Mouse (Mus musculus): ENCODE measurements around the gene Gm10097. TPM values are rescaled to one million over a fixed set of nuclear protein-coding genes. Genes with fewer than 3 reads are reported as not detected.

The Gm10097 gene
- total and polyA plus RNA-seq, 2 experiments from 2014 or later = 0.08 TPM; not detected in 1

DNA sequence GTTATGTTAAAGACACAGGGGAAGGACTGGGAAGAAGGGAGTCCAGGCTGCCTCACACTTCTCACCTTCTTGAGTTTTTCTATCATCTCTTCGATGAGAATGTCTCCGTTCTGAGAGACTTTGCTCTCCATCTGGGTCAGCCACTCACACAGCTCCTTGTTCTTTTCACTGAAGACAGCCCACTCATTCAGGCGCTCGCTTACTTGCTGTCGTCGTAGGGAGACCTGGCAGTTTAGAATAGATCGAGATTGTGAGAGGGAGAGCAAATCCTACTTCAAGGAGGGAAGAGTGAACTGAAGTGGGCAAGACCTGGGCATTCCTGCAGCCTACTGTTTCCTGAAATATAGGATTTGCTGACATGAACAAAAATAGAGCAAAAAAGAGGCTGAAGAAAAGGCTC is 6.7 kb downstream of the Gm10097 start:
- ATAC-seq = no peak
- H3K4me1 ChIP-seq (ENCODE audit: insufficient read depth, low read length) = no peaks in the 10 kb centered on the region
- H3K9me3 ChIP-seq (ENCODE audit: low read length) = no peaks in the 10 kb centered on the region
- 91% methylated on average over 7 of the region's 7 CpGs for WGBS
- no peaks in the 10 kb centered on the region for H3K27me3 ChIP-seq (ENCODE audit: insufficient read depth, low read length)
- DNase-seq (ENCODE audit: low spot score) = no peak
- H3K9ac ChIP-seq (replicated peaks; ENCODE audit: low read length) = no peak overlapping the region
- H3K27ac ChIP-seq = no peak overlapping the region
- no peak overlapping the region for H3K4me3 ChIP-seq (ENCODE audit: low read length)
- H3K36me3 ChIP-seq (ENCODE audit: insufficient read depth, low read length) = peaks cover 7% of the 10 kb centered on the region; the same call in 1 of the 2 replicates
- no peak for TF ChIP-seq CTCF (IDR thresholded peaks at IDR 0.05; ENCODE audit: low read depth)
- H3K4me2 ChIP-seq (ENCODE audit: low read depth, low read length) = no peak overlapping the region

DNA sequence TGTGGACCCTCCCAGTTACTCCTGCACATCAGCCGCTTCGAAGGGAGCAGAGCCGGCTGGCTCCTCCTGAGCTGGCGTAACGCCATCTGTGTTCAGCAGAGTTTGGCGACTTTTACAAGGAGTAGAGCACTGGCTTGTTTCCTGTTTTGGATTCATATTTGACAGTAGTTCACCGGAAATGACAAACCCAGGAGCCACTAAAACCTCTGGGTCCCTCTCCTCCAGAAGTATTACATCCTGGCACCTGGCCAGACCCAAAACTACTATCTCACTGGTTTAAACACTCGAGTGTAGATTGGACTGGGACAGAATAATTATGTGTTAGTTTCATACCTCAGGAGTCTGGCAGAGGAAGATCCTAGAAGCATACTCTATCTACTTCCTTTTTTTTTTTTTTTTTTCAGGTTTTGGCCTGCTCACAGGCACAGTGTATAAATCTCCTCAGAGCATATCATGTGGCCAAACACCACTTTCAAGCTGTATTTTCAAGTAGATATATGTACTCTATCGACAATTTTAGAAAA is 11.0 kb downstream of the Gm10097 start:
- DNase-seq (ENCODE audit: low spot score) (peak; percentile 51), ATAC-seq (0 out of 2 replicates have a peak, but pooled peaks have one; percentile 10)
- Histone ChIP-seq H3K4me3 (ENCODE audit: low read length) (no peak overlapping the region), H3K36me3 (ENCODE audit: insufficient read depth, low read length) (0 out of 2 replicates have a peak, but pooled peaks cover 9% of the 10 kb centered on the region), H3K27me3 (ENCODE audit: insufficient read depth, low read length) (no peaks in the 10 kb centered on the region), H3K9me3 (ENCODE audit: low read length) (no peaks in the 10 kb centered on the region), H3K9ac (replicated peaks; ENCODE audit: low read length) (no peak overlapping the region), H3K27ac (no peak overlapping the region), H3K4me2 (ENCODE audit: low read depth, low read length) (no peak overlapping the region), H3K4me1 (ENCODE audit: insufficient read depth, low read length) (no peaks in the 10 kb centered on the region)
- 46% methylated on average over 9 of the region's 9 CpGs for WGBS
- no peak for TF ChIP-seq CTCF (IDR thresholded peaks at IDR 0.05; ENCODE audit: low read depth)

- Histone ChIP-seq H3K9me3 (ENCODE audit: low read length) (no peaks in the 10 kb centered on the region), H3K36me3 (ENCODE audit: insufficient read depth, low read length) (0 out of 2 replicates have a peak, but pooled peaks cover 8% of the 10 kb centered on the region), H3K27ac (no peak overlapping the region), H3K4me2 (ENCODE audit: low read depth, low read length) (no peak overlapping the region), H3K4me1 (ENCODE audit: insufficient read depth, low read length) (no peaks in the 10 kb centered on the region), H3K4me3 (ENCODE audit: low read length) (no peak overlapping the region), H3K9ac (replicated peaks; ENCODE audit: low read length) (no peak overlapping the region), H3K27me3 (ENCODE audit: insufficient read depth, low read length) (no peaks in the 10 kb centered on the region)
- DNase-seq (ENCODE audit: low spot score) (no peak), ATAC-seq (no peak)
- 86% methylated on average over 6 of the region's 6 CpGs for WGBS
- no peak for TF ChIP-seq CTCF (IDR thresholded peaks at IDR 0.05; ENCODE audit: low read depth)
Observed at GRCm38 (mm10) chr10:5083716-5084115, 14.7 kb downstream of the Gm10097 start.

GRCm38 (mm10) chr10:5085792-5086191 is 16.8 kb downstream of the Gm10097 start:
- Histone ChIP-seq H3K4me3 (ENCODE audit: low read length) (no peak overlapping the region), H3K4me2 (ENCODE audit: low read depth, low read length) (no peak overlapping the region), H3K9ac (replicated peaks; ENCODE audit: low read length) (no peak overlapping the region), H3K27ac (no peak overlapping the region), H3K36me3 (ENCODE audit: insufficient read depth, low read length) (0 out of 2 replicates have a peak, but pooled peaks cover 8% of the 10 kb centered on the region), H3K4me1 (ENCODE audit: insufficient read depth, low read length) (no peaks in the 10 kb centered on the region), H3K27me3 (ENCODE audit: insufficient read depth, low read length) (no peaks in the 10 kb centered on the region), H3K9me3 (ENCODE audit: low read length) (no peaks in the 10 kb centered on the region)
- no peak for DNase-seq (ENCODE audit: low spot score)
- ATAC-seq = no peak
- no peak for TF ChIP-seq CTCF (IDR thresholded peaks at IDR 0.05; ENCODE audit: low read depth)
- WGBS = 96% methylated on average over 5 of the region's 5 CpGs

DNA sequence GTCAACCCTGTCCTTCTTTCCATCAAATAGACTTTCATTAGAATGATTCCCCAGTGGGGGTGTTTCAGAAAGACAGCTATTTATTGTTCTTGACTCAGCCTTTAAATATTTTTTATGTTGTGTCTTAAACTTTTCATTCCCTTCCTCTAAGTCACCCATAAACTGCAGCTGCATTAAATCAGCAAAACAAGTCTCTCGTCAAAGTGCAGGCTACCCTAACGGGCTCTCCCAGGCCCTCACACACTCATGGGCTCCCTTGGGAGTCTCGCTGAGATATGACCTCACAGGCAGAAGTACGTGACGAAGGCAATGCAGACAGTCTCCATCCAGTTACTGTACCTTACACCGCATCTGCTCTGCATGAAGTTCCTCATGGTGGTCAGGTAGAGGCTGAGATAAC is 17.3 kb downstream of the Gm10097 start:
- H3K9me3 ChIP-seq (ENCODE audit: low read length) = no peaks in the 10 kb centered on the region
- ATAC-seq (no peak), DNase-seq (ENCODE audit: low spot score) (no peak)
- H3K27me3 ChIP-seq (ENCODE audit: insufficient read depth, low read length) = no peaks in the 10 kb centered on the region
- 87% methylated on average over 6 of the region's 6 CpGs for WGBS
- H3K4me1 ChIP-seq (ENCODE audit: insufficient read depth, low read length) = no peaks in the 10 kb centered on the region
- H3K4me3 ChIP-seq (ENCODE audit: low read length) = no peak overlapping the region
- H3K4me2 ChIP-seq (ENCODE audit: low read depth, low read length) = no peak overlapping the region
- 0 out of 2 replicates have a peak, but pooled peaks cover 8% of the 10 kb centered on the region for H3K36me3 ChIP-seq (ENCODE audit: insufficient read depth, low read length)
- no peak overlapping the region for H3K27ac ChIP-seq
- no peak for TF ChIP-seq CTCF (IDR thresholded peaks at IDR 0.05; ENCODE audit: low read depth)
- no peak overlapping the region for H3K9ac ChIP-seq (replicated peaks; ENCODE audit: low read length)

DNA sequence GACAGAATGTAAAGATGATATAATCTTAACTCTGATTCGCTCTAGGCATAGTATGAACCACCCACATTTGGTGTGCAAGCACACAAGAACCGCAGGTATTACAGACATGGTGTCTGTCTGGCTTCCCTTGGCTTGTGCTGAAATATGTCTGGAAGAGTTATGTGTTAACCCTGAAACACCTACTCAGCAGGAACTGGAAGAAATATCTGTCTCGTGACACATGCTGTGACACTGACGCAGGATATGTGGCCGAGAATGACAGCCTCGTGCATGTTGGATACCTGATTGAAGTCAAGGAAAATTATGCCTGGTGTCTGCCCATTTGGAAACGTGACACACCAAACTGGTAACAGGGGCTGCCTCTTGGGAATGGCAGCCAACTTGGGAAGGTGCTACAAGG is 18.3 kb downstream of the Gm10097 start:
- 85% methylated on average over 7 of the region's 7 CpGs for WGBS
- no peak overlapping the region for H3K27ac ChIP-seq
- no peak for DNase-seq (ENCODE audit: low spot score)
- 0 out of 2 replicates have a peak, but pooled peaks cover 8% of the 10 kb centered on the region for H3K36me3 ChIP-seq (ENCODE audit: insufficient read depth, low read length)
- H3K4me2 ChIP-seq (ENCODE audit: low read depth, low read length) = no peak overlapping the region
- no peak for ATAC-seq
- TF ChIP-seq CTCF (IDR thresholded peaks at IDR 0.05; ENCODE audit: low read depth) = no peak
- H3K27me3 ChIP-seq (ENCODE audit: insufficient read depth, low read length) = no peaks in the 10 kb centered on the region
- no peaks in the 10 kb centered on the region for H3K9me3 ChIP-seq (ENCODE audit: low read length)
- H3K4me1 ChIP-seq (ENCODE audit: insufficient read depth, low read length) = no peaks in the 10 kb centered on the region
- H3K4me3 ChIP-seq (ENCODE audit: low read length) = no peak overlapping the region
- no peak overlapping the region for H3K9ac ChIP-seq (replicated peaks; ENCODE audit: low read length)

GRCm38 (mm10) chr10:5089133-5089532 is 20.1 kb downstream of the Gm10097 start:
- no peaks in the 10 kb centered on the region for H3K4me1 ChIP-seq (ENCODE audit: insufficient read depth, low read length)
- H3K9me3 ChIP-seq (ENCODE audit: low read length) = no peaks in the 10 kb centered on the region
- H3K4me3 ChIP-seq (ENCODE audit: low read length) = no peak overlapping the region
- no peak overlapping the region for H3K9ac ChIP-seq (replicated peaks; ENCODE audit: low read length)
- H3K27ac ChIP-seq = no peak overlapping the region
- H3K4me2 ChIP-seq (ENCODE audit: low read depth, low read length) = no peak overlapping the region
- no peak for TF ChIP-seq CTCF (IDR thresholded peaks at IDR 0.05; ENCODE audit: low read depth)
- DNase-seq (ENCODE audit: low spot score) (no peak), ATAC-seq (no peak)
- WGBS = 91% methylated on average over 4 of the region's 4 CpGs
- 0 out of 2 replicates have a peak, but pooled peaks cover 3% of the 10 kb centered on the region for H3K36me3 ChIP-seq (ENCODE audit: insufficient read depth, low read length)
- no peaks in the 10 kb centered on the region for H3K27me3 ChIP-seq (ENCODE audit: insufficient read depth, low read length)
